Mouse (Mus musculus) ovary, adult 10 weeks (tissue): ENCODE measurements around the gene Gm49776. TPM values are rescaled to one million over a fixed set of nuclear protein-coding genes. Genes with fewer than 3 reads are reported as not detected.

Source experiments
- polyA plus RNA-seq: library from polyadenylated mRNA; stranded (reverse); fragments of 350-450 nt; fragmentation: Illumina TruSeq; extraction: RNeasy Lipid Tissue Mini Kit (QIAGEN cat#74804); gene quantifications from one replicate; pipeline ENCODE4 v1.2.3, GENCODE M21; 2014

Gene Gm49776
- polyA plus RNA-seq, result not detected

GRCm38 (mm10) chr16:18258221-18258620, at the start of gene Gm49776:
Gene Gm49776, minus strand, starts transcription at chr16:18258321.

GRCm38 (mm10) chr16:18289067-18289588, 31.0 kb upstream of the Gm49776 start, which contains the start of gene Dgcr8:
Gene Dgcr8, minus strand, starts transcription at chr16:18289246.

GRCm38 (mm10) chr16:18248433-18249363, 9.4 kb downstream of the Gm49776 start, which contains the start of the genes Trmt2a and Ranbp1:
Gene Trmt2a, plus strand, starts transcription at chr16:18248679.
Gene Ranbp1, minus strand, starts transcription at chr16:18248732.

GRCm38 (mm10) chr16:18234671-18235388, 23.3 kb downstream of the Gm49776 start, which contains the start of gene Zdhhc8:
Gene Zdhhc8, minus strand, starts transcription at chr16:18235136.

GRCm38 (mm10) chr16:18217579-18217978, 40.5 kb downstream of the Gm49776 start, which contains the start of gene Ccdc188:
Gene Ccdc188, plus strand, starts transcription at chr16:18217879.

Other genes with a start within 250 kb of the Gm49776 start
- gene Dgcr6, start 205.5 kb downstream of the Gm49776 start, polyA plus RNA-seq, result 3.3 TPM
- not detected for gene Prodh, start 168.1 kb downstream of the Gm49776 start, polyA plus RNA-seq
- not detected for gene Rtn4r, start 130.7 kb downstream of the Gm49776 start, polyA plus RNA-seq
- gene Ccdc188, start 40.4 kb downstream of the Gm49776 start, polyA plus RNA-seq, result not detected
- 0.11 TPM for gene Zdhhc8, start 23.2 kb downstream of the Gm49776 start, polyA plus RNA-seq
- gene Trmt2a, start 9.6 kb downstream of the Gm49776 start, polyA plus RNA-seq, result 16.7 TPM
- gene Ranbp1, start 9.6 kb downstream of the Gm49776 start, polyA plus RNA-seq, result 221 TPM
- gene Dgcr8, start 30.9 kb upstream of the Gm49776 start, polyA plus RNA-seq, result 42.0 TPM
- gene Tango2, start 89.8 kb upstream of the Gm49776 start, polyA plus RNA-seq, result 1.9 TPM
- 0.11 TPM for gene Arvcf, start 89.9 kb upstream of the Gm49776 start, polyA plus RNA-seq
- gene Txnrd2, start 168.1 kb upstream of the Gm49776 start, polyA plus RNA-seq, result 1.6 TPM
- gene Comt, start 168.5 kb upstream of the Gm49776 start, polyA plus RNA-seq, result 4.8 TPM
- gene Gnb1l, start 240.4 kb upstream of the Gm49776 start, polyA plus RNA-seq, result 1.1 TPM
- gene Rtl10, start 240.6 kb upstream of the Gm49776 start, polyA plus RNA-seq, result not detected